Mouse (Mus musculus): ENCODE data around the gene Ccdc167.

Gene Ccdc167

DNA sequence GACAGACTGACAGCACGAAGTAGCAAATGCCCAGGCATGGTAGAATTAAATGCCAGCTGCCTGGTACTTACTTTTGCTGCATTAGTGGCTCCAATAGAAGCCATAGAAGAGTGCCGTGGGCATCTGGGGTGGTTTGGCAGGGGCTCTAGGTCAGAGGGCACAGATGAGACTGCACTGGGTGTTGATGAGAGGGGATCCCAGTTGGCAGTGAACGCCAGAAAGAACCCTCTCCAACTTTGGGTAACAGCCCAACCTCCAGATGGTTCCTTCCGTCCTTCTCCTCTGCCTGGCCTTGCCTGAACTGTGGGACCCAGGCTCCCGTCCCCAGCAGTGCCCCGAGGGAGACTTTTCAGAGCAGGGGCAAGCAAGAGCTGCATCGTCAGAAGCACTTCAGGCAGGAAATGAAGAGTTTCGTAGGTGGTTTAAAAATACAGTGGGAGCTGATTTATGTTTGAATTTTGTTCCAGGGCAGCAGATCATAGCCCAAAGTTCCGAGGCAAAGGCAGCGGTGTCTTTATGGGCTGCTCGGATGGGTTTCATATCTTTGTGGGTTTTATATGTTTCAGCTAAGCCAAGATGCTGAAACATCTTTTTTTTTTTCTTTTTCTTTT, 4.0 kb upstream of the Ccdc167 start:
- in situ Hi-C loops (cut with MboI; ENCODE audit: unreplicated experiment in 2 of 2), result no loop called here

DNA sequence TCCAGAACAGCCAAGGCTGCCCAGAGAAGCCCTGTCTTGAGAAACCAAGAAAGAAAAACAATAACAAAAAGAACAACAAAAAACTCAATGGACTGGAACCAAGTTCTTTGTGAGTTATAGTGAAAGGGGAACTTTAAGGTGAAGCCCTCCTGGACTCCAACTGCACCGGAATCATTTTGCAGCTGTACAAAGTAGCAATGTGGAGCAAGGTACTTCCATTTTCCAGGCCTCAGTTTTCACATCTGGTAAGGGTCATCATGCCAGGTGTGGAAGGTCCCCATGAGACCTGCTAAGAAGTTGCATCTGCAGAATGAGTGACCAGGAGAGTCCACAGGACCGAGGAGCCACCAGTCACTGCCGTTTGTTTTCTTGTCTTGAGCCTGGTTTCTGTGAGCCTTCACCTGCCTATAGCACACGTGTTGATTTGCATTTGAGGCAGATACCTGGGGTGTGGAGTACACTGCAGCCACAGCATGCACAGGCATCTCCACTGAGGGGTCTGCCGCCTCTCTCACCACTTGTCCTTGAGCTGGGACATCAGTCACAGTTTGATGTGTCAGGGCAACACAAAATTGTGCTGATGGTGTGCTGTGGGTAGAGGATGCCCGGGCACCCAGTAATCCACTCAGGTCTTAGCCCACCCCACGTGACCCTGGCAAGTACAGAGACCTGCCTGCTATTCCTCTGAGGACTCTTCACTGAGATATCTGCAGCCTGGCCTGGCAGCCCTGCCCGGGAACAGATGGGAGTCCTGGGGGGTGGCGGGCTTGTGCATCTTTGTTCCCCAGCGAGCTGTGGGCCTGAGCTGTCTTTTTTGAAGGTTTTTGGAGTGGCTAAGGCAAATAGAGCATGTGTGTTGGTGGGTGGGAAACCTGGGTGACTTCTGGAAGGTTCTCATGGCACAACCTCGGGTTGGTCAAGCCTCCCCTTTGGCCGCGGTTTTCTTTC, 3.1 kb upstream of the Ccdc167 start:
- in situ Hi-C loops (cut with MboI; ENCODE audit: unreplicated experiment in 2 of 2), result loop anchor here in 1 of 2 experiments (5.0 kb wide), 1 partner anchor 52 kb away; no protein-coding TSS in a partner anchor

DNA sequence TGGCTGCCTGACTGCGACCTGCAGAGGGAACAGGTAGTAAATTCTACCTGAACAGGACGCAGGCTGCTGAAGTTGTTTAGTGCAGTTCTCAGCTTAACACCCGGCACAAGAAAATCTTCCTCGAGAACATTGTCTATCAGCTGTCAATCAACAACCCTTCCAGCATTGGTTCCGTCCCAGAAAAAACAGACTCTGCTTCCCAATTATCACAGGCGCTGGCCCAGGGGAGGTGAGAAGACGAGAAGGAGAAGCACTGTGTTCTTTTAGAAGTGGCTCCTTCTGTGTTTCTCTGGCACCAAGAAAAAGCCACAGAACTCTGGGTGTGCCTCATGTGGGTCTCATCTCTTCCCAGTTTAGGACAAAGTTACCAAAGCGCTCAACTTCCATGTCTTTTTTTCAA, 1.8 kb upstream of the Ccdc167 start:
- in situ Hi-C loops (cut with MboI; ENCODE audit: unreplicated experiment in 2 of 2), result loop anchor here in 1 of 2 experiments (5.0 kb wide), 1 partner anchor 54 kb away; no protein-coding TSS in a partner anchor

DNA sequence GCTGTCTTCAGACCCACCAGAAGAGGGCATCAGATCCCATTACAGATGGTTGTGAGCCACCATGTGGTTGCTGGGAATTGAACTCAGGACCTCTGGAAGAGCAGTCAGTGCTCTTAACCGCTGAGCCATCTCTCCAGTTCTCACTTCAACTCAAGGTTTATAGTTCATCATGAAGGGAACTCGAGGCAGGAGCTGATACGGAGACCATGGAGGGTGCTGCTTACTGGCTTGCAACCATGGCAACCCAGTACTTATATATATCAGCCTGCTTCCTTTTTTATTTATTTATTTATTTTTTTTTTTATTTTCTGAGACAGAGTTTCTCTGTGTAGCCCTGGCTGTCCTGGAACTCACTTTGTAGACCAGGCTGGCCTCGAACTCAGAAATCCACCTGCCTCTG, 3.1 kb downstream of the Ccdc167 start:
- in situ Hi-C loops (cut with MboI; ENCODE audit: unreplicated experiment in 2 of 2), result loop anchor here in 1 of 2 experiments (5.0 kb wide), 1 partner anchor 49 kb away; no protein-coding TSS in a partner anchor

DNA sequence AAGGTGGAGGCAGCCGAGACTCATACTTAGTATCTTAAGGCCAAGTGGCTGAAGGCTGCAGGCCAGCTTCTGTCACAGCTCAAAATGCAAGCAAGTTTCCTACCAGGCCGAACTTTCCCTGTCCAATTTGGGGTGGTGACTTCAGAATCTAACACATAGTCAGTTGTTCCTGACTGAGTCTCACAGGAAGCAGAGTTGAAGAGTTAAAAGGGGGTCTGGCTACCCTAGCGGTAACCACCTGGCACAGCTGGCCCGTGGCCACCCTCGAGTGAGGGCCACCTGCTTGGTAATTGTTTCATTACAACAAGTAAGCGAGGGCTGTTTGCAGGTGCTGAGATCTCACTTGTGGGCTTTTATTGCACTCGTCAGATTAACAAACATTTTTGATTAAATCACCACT, 4.3 kb downstream of the Ccdc167 start:
- in situ Hi-C loops (cut with MboI; ENCODE audit: unreplicated experiment in 2 of 2), result loop anchor here in 1 of 2 experiments (5.0 kb wide), 1 partner anchor 50 kb away; no protein-coding TSS in a partner anchor

DNA sequence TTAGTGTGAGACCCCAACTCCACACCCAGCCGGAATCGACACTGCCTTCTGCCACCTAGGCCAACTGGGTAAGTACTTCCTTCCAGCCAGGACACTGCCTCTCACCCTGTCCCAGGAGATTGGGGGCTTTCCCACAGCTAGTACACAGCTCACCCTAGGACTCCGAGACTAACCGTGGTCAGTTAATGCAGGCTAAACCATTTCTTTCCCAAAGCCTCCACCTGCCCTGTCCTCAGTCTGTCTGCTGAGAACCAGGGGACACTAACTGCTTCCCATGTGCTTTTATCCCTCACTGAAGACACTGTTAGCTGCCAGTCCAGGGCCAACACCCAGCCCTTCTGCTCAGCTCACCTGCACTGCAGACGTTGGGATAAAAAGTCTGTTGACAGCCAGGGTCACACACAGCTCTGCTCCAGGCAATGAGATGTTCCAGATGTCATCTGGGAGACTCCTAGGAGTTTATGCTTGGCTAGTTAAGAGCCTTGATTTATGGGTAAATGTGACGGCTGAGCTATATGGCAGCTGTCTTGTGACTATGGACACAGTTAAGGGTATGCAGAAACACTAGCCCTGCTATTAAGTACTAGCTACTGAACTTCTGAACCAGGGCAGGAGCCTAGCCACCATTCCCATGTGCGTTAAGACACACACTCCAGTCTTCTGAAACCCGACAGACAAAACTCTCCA, 5.0 kb downstream of the Ccdc167 start:
- in situ Hi-C loops (cut with MboI; ENCODE audit: unreplicated experiment in 2 of 2), result loop anchor here in 1 of 2 experiments (5.0 kb wide), 1 partner anchor 50 kb away; no protein-coding TSS in a partner anchor

DNA sequence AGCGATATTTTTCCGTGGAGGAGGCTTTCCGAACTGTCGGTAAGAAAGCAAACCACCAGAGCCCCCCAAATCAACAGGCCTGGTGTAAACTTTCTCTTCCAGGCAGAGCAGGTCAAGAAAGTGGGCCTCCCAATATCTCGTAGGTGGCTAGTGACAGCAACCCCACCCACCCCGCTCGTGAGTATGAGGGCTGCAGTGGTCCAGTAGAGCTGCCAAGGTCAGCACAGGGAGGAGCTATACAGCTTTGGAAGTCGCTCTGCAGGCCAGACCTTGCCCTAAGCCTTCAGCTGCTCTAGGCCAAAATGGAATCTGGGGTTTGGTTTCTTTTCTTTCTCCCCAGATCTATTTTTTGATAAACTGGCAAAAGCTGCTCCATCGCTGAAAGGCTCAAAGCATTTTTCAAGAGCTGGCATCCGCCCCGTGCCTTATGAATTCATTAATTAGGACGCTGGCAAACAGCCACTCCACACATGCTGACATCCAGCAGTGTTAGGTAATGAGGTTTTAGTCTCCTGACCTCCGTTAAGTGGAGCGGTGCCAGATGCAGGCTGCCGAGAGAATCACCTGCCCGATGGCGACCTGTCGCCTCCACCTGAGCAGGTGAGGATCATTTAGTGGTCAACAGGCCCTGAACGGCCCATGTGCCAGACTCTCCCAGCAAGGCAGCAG, 5.6 kb downstream of the Ccdc167 start:
- in situ Hi-C loops (cut with MboI; ENCODE audit: unreplicated experiment in 2 of 2), result loop anchor here in 1 of 2 experiments (5.0 kb wide), 1 partner anchor 51 kb away; no protein-coding TSS in a partner anchor

DNA sequence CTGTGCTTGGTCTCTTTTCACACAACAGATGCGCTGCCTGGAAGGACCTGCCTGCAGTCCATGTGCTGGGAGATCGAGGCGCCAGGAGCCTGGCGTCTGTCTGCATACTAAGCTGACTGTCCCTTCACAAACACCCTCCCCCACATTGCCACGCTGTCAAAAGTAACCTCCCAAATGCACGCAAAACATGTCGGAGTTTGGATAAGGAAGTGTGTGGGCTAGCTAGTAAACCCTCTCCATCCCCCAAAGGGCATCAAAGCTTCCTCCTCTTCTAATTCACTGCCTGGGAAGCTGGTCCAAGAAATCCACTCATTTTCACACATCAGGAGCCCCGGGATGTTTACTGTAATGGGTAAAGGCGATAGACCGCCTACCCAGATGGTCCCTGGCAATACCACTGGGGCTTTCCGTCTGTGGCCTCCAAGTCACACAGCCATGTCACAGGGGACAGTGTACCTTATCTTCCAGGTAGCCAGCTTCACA, 6.2 kb downstream of the Ccdc167 start:
- in situ Hi-C loops (cut with MboI; ENCODE audit: unreplicated experiment in 2 of 2), result loop anchor here in 1 of 2 experiments (5.0 kb wide), 1 partner anchor 52 kb away; no protein-coding TSS in a partner anchor

DNA sequence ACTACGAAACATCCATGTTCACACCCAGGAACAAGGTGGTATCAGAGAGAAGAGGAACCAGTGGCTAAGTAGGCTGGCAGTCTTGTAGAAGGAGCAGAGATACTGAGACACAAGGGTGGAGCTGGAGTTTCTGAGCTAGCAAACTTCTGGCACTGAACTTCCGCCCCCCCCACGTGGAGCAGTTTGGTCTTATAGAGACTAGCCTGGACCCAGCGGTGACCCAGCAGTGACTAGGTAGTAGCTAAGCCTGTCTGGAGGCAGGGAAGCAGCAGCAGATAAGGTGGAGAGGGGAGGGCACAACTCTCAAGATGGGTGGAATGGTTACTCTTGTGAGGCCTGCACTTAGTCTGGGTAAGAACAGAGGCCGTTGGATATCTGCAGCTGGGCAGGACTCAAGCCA, 8.1 kb downstream of the Ccdc167 start:
- in situ Hi-C loops (cut with MboI; ENCODE audit: unreplicated experiment in 2 of 2), result loop anchor here in 1 of 2 experiments (5.0 kb wide), 1 partner anchor 174 kb away; no protein-coding TSS in a partner anchor

DNA sequence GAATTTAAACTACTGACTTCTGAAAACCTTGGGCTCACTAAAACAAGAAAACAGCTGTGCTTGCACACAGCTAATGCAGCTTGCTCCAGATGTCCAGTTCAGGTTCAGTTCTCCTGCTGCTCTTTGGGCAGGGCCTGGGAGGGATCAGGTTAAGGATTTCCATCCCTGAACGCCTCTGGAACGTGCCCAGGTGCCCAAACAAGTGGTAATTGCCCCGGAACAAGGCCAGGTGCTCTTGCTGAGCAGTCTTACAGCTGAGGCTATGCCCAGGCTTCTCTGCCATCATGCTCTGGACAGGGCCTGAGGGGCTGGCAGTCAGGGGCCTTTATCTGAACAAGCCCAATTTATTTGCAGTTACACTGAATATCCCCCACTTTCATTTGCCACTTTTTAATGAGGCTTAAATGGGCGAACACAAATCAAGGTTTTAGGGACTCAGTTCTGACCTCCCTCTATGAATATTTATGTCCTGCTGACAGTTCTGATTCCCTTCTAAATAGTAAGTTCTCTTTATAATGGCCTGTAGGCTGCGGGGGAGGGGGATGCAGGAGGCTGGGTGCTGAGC, 9.8 kb downstream of the Ccdc167 start:
- in situ Hi-C loops (cut with MboI; ENCODE audit: unreplicated experiment in 2 of 2), result loop anchor here in 1 of 2 experiments (5.0 kb wide), 1 partner anchor 175 kb away; no protein-coding TSS in a partner anchor

DNA sequence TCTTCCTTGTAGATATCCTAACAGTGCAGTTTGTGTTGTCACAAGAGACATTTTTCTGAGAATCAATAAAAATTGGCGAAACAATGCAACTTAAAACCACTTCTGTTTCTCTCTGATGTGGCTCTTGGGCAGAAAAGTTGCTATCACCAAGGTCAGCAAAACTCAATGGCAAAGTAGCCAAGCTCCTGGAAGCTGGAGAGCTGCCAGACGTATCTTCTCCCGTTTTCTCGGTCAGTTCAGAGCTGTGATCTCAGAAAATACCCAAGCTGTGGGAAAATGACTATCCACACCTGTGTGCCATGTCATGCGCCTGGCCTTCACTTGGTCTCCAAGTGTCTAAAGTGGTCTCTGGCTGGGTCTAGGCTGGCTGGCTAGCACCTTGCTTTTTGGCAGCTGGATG, 11.0 kb downstream of the Ccdc167 start:
- in situ Hi-C loops (cut with MboI; ENCODE audit: unreplicated experiment in 2 of 2), result loop anchor here in 1 of 2 experiments (5.0 kb wide), 1 partner anchor 176 kb away; no protein-coding TSS in a partner anchor

DNA sequence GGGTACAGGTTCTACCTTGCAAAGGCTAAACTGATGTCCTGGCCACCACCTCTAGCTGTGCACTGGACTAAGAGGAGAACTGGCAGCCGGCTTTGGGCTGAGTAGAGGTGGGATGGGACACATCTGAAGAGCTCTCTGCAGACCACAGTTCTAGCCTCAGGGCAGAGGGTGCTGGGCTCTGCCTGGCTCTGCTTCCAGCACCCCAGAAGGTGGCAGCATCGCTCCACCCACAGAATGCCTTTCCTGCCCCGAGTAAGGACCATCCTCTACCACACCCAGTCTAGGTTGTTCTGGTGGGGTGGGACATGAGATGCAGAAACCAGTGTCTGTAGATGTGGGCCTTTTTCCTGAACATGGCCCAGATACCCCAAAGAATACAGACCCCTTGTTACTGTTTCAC, 12.1 kb downstream of the Ccdc167 start:
- in situ Hi-C loops (cut with MboI; ENCODE audit: unreplicated experiment in 2 of 2), result loop anchor here (5.0 kb wide), 1 partner anchor 178 kb away; no protein-coding TSS in a partner anchor

DNA sequence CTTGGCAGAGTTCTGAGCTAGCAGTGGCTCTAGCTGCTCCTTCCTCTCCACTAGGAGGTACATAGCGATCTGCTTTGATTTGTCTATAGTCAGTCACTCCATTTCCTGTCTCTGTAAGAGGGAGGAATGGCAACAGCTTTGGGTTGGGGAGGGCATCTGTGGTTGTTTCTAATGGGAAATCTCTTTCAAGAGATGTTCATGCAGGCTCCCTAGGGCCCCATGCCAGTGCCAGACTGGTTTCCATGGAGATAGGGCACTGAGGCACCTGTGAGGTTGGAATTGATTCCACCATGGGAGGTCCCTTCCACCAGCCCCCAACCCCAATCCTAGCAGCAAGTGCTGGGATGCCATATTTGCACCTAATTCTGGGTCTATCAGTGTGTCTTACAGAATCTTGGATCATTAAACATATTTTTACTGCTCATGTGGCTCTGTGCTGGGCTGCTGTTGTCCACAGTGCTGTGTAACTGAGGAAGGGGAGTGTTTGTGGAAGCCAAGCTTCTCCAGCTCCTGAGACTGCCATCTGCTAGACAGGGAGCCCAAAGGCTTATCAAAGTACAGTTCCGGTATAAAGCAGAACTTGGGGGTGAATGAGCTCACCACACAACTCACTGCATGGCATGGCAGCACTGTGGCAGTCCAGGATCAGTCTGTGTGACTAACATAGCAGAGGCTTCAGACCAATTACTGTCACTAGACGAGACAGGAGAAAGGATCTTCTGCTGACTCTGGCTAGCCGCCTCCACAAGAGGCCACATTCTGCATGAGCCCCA, 13.7 kb downstream of the Ccdc167 start:
- in situ Hi-C loops (cut with MboI; ENCODE audit: unreplicated experiment in 2 of 2), result loop anchor here in 1 of 2 experiments (5.0 kb wide), 1 partner anchor 179 kb away; no protein-coding TSS in a partner anchor

DNA sequence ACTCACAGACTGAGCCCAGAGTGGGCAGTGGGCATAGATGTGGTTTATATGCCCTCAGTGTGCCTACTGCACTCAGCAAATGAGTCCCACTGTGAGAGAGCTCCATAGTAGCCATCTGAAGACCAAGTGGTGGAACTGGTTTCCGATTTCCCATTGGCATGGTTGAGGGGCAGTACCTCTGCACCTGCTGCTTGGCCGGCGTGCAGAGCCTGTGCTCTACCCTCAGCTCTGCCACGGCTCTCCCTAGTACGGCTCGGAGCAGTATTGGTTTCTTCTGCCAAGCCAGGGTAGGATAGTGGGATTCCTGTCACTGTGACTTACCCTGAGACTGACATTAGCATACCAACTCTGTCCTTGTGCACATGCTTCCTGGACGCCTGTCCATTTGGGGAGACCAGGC, 16.3 kb downstream of the Ccdc167 start:
- in situ Hi-C loops (cut with MboI; ENCODE audit: unreplicated experiment in 2 of 2), result loop anchor here in 1 of 2 experiments (5.0 kb wide), 1 partner anchor 182 kb away; no protein-coding TSS in a partner anchor

DNA sequence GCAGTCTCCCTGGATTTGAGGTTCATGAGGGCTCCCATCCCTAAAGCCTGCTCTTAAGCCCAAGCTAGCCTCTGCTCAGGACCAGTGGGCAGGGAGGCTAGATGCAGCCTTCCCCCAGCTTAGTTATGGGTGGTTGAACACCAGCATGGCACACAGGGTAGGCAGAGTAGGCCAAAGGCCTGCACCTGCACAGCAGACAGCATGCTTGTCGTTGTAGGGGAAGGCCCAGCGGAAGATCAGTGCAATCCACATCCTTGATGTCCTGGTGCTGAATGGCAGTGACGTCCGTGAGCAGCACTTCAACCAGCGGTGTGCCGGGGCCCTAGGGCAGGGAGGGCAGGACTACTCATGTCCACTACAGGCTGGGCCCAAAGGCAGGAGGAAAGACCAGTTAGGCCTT, 18.4 kb downstream of the Ccdc167 start:
- in situ Hi-C loops (cut with MboI; ENCODE audit: unreplicated experiment in 2 of 2), result no loop called here

DNA sequence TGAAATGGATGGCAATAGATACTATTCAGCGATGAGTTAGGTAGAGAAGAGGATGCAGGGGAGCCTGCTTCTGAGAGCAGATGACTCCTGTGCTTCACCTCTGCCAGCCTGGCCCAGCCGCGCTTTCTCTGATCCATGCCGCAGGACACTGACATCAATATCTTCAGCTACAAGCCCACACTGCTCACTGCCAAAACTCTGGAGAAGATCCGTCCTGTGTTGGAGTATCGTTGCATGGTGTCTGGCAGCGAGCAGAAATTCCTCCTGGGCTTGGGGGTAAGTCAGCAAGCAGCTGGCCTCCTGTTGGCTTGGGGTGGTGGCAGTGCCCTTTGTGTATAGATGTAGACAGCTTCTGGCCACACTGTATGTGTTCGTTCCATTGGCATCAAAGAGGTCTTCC, 19.9 kb downstream of the Ccdc167 start:
- in situ Hi-C loops (cut with MboI; ENCODE audit: unreplicated experiment in 2 of 2), result no loop called here

DNA sequence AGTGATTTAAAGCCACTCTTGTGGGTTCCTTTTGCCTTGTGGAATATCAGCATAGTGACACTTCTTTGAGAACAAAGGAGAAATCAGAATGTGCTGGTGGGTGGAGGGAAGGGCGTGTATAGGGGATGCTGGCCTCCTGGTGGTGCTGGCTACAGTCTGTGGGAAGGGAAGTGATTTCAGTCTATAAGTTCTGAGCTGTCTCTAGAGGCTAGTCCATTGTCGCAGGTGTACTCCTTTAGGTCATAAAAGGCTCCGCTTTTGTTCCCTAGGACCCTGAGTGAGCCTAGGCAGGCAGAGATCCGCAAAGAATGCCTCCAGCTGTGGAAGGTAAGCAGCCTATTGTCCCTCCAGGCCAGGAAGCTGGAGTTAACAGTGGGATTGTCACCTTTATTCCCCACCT, 22.3 kb downstream of the Ccdc167 start:
- in situ Hi-C loops (cut with MboI; ENCODE audit: unreplicated experiment in 2 of 2), result no loop called here

DNA sequence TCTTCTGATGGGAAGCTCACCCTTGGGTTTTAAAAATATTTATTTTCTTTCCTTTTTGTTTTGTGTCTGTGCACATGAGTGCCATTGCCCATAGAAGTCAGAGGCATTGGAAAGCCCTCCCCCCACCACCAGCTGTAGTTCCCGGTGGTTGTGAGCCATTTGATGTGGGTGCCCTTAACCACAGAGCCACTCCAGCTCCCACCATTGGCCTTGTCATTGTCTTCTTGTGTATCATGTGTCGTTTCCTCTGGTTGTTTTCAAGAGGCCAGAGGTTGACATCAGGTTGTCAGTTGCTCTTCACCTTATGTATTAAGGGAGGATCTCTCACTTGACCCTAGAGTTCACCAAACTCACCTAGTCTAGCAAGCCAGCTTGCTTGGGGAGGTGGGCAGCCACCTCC, 23.3 kb downstream of the Ccdc167 start:
- in situ Hi-C loops (cut with MboI; ENCODE audit: unreplicated experiment in 2 of 2), result no loop called here
